In genomic region chr1:33696016-33696415, GRCm38 (mm10) we compare ENCODE assay signal across 28 mouse cellular contexts.
"Had no signal": no experiment of that assay in that cellular context is flagged by ENCODE, and none has a peak within 500 bp of the region (broad histone marks: within the 10 kb centered on the region; RNA-seq: fewer than 3 reads in every experiment).

No protein-coding gene starts in this region.

- H3K27ac ChIP-seq: embryonic facial prominence, embryonic 10.5 days; embryonic facial prominence, embryonic 12.5 days; embryonic facial prominence, embryonic 13.5 days; embryonic facial prominence, embryonic 15.5 days; forebrain, embryonic 10.5 days; forebrain, embryonic 12.5 days; forebrain, embryonic 13.5 days; forebrain, embryonic 15.5 days; heart, adult 2 months had no signal

- H3K9ac ChIP-seq: embryonic facial prominence, embryonic 12.5 days; embryonic facial prominence, embryonic 13.5 days; embryonic facial prominence, embryonic 15.5 days; forebrain, embryonic 12.5 days; forebrain, embryonic 13.5 days; forebrain, embryonic 15.5 days; forebrain, postnatal 0 days had no signal

- H3K4me1 ChIP-seq: embryonic facial prominence, embryonic 10.5 days; embryonic facial prominence, embryonic 12.5 days; embryonic facial prominence, embryonic 13.5 days; embryonic facial prominence, embryonic 15.5 days; forebrain, embryonic 10.5 days; forebrain, embryonic 12.5 days; forebrain, embryonic 13.5 days had no signal

- DNase-seq: cerebellum, adult 18-20 months; cerebellum, adult 2 months; cerebellum, adult 8-10 months; cerebellum, adult 9-10 months; cerebellum, adult 9-11 months; cerebellum, postnatal 10 days; cerebellum, postnatal 14 days; cerebellum, postnatal 25 days; cerebellum, postnatal 36 days; embryo, embryonic 11 days; forebrain, postnatal 0 days; gastrocnemius, adult 2 months; gastrocnemius, postnatal 10 days; gastrocnemius, postnatal 14 days; gastrocnemius, postnatal 25 days; gastrocnemius, postnatal 36 days; heart, adult 2 months had no signal

- H3K4me2 ChIP-seq: embryonic facial prominence, embryonic 12.5 days; embryonic facial prominence, embryonic 13.5 days; embryonic facial prominence, embryonic 15.5 days; forebrain, embryonic 12.5 days; forebrain, embryonic 13.5 days; forebrain, embryonic 15.5 days had no signal

- ATAC-seq: forebrain, embryonic 13.5 days; forebrain, embryonic 14.5 days; forebrain, embryonic 15.5 days; forebrain, embryonic 16.5 days; forebrain, postnatal 0 days had no signal

- H3K9me3 ChIP-seq: embryonic facial prominence, embryonic 10.5 days; embryonic facial prominence, embryonic 12.5 days; embryonic facial prominence, embryonic 13.5 days; embryonic facial prominence, embryonic 15.5 days; forebrain, embryonic 10.5 days; forebrain, embryonic 12.5 days; forebrain, embryonic 13.5 days; forebrain, embryonic 15.5 days had no signal

- H3K4me3 ChIP-seq: embryonic facial prominence, embryonic 10.5 days; embryonic facial prominence, embryonic 12.5 days; embryonic facial prominence, embryonic 13.5 days; embryonic facial prominence, embryonic 15.5 days; erythroblast, embryonic 14.5 days; forebrain, embryonic 10.5 days; forebrain, embryonic 12.5 days; forebrain, embryonic 13.5 days; forebrain, embryonic 15.5 days; gastrocnemius, adult 2 months; heart, adult 2 months had no signal

- H3K27me3 ChIP-seq: embryonic facial prominence, embryonic 12.5 days; embryonic facial prominence, embryonic 13.5 days; embryonic facial prominence, embryonic 15.5 days; forebrain, embryonic 12.5 days; forebrain, embryonic 13.5 days; forebrain, embryonic 15.5 days had no signal

- H3K36me3 ChIP-seq: embryonic facial prominence, embryonic 10.5 days; embryonic facial prominence, embryonic 12.5 days; embryonic facial prominence, embryonic 13.5 days; embryonic facial prominence, embryonic 15.5 days; forebrain, embryonic 10.5 days; forebrain, embryonic 12.5 days; forebrain, embryonic 15.5 days had no signal
